Mouse (Mus musculus): ENCODE measurements around the gene Celf1.
"Not testable (repeated sequence)": the region's sequence is repeated elsewhere in the genome, so short reads cannot be mapped to it uniquely, and the experiment has no call there.

Gene Celf1

DNA sequence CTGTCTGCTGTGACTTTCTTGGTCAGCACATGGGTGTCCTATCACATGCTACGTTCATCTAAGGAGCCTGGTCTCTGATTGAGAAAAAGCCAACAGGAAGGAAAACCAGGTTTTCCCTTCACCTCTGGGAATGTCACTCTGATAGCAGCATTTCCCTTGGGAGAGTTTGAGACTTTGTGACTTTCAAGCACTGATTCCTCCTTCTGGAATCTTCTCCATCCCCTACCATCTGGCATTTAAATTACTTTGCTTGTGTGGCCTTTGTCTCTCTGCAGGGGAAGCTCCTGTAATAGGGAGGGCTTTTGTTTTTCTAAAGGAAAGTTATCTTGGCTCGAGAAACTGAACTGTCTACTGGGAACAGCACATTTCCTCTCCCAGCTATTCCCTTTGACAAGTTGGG, 82.9 kb downstream of the Celf1 start:
- no peak for DNase-seq (ENCODE audit: low spot score)

- DNase-seq (ENCODE audit: low spot score) = no peak
Measured at GRCm38 (mm10) chr2:91023956-91024355, 83.8 kb downstream of the Celf1 start.

DNA sequence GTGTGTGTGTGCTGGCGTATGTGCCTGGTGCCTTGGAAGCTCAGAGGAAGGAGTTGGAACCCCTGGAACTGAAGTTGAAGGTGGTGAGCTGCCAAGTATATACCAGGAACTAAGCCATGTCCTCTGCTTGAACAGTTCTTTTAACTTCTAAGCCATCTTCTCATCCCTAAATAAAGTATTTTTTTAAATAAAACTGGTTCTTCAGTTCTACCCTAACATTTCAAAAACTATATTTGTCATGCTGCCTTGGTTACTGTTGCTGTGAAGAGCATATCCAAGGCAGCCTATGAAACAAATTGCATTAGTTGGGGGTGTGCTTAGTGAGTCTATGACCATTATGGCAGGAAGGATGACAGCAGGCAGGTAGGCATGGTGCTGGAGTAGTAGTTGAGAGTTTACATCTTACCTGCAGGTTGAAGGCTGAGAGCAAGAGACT, 84.9 kb downstream of the Celf1 start:
- DNase-seq (ENCODE audit: low spot score) = no peak

DNA sequence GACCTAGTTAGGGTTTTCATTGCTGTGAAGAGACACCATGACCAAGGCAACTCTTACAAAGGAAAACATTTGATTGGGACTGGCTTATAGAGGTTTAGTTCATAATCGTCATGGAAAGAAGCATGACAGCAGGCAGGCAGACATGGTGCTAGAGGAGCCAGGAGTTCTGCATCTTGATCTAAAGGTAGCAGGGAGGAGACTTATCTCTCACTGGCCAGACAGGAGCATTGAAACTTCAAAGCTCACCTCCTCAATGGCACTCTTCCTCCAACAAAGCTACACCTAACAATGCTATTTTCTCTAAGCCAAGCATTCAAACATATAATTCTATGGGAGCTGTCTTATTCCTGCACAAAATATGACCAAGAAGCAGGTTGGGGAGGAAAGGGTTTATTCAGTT, 86.3 kb downstream of the Celf1 start:
- DNase-seq (ENCODE audit: low spot score) = no peak

- DNase-seq (ENCODE audit: low spot score) = no peak
Measured at GRCm38 (mm10) chr2:91027391-91028214, 87.4 kb downstream of the Celf1 start.

GRCm38 (mm10) chr2:91031216-91031615, 91.0 kb downstream of the Celf1 start:
- DNase-seq (ENCODE audit: low spot score) = no peak

DNA sequence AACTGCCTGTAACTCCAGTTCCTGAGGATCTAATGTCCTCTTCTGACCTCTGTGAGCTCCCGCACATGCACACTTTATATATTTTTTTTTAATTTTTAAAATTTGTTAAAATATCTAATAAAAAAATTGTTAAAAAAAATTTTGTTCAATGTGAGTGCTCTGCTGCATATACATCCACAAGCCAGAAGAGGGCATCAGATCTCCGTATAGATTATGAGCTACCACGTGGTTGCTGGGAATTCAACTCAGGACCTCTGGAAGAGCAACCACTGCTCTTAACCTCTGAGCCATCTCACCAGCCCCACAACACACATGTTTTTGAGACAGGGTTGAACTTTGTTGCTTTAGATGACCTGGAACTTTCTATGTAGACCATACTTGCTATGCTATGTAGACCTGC, 92.8 kb downstream of the Celf1 start:
- DNase-seq (ENCODE audit: low spot score) = no peak

DNA sequence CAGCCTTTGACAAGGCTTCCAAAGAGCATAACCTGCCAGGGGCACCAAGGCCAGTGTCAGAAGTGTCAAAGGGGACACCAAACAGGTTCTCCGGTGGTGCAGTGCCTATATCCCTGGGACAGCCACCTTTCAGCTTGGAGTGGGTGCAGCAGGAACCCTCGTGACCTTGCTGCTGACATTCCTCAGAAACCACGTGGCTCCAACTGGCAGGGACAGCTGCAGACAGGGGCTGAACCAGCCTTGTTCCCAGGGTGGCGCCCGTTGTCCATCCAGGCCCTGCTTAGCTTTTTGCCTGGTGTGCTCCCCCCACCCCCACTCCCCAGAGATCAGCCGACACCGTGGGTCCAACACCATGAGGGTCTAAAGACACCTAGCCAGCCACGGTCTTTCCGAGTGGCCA, 95.2 kb downstream of the Celf1 start, which contains the start of gene Rapsn:
TSS of gene Rapsn (plus strand) at position 236 of the 400 bp plus-strand sequence.
- DNase-seq (ENCODE audit: low spot score) = no peak

GRCm38 (mm10) chr2:91041786-91042185, 101.6 kb downstream of the Celf1 start:
- DNase-seq (ENCODE audit: low spot score) = no peak

- DNase-seq (ENCODE audit: low spot score) = no peak
Measured at GRCm38 (mm10) chr2:91042651-91043398, 102.6 kb downstream of the Celf1 start.

DNA sequence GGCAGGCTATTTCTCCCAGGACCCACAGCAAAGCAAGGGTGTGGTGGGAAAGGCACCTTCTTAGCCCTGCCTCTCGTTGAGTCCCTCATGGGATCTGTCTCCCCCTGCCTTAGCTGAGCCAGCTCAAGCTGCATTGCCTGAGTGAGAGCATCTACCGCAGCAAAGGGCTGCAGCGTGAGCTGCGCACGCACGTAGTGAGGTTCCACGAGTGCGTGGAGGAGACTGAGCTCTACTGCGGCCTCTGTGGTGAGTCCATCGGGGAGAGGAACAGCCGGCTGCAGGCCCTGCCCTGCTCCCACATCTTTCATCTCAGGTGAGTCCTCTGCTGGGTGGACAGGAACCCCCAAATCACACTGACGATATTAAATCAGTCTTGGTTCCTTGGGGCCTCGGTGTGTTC, 104.5 kb downstream of the Celf1 start:
- no peak for DNase-seq (ENCODE audit: low spot score)

GRCm38 (mm10) chr2:91045805-91046204, 105.6 kb downstream of the Celf1 start:
- DNase-seq (ENCODE audit: low spot score) = not testable (repeated sequence)

DNA sequence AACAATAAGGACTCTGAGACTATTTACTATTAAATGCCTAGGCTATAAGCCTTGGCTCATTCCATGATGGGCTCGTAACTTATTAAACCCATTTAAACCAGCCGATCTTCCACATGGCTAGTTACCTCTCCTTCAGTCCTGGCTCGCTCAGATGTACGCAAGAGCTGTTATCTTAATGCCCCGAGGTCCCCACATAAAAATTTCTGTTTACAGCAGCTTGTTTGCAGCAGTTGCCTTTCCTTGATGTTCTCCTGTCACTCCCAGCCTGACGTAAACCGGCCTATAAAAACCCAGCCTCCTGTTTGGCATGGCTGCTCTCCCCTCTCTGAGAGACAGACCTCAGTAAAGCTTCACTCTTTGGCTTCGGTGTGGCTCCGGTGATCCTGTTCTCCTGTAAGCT, 107.2 kb downstream of the Celf1 start:
- no peak for DNase-seq (ENCODE audit: low spot score)

DNA sequence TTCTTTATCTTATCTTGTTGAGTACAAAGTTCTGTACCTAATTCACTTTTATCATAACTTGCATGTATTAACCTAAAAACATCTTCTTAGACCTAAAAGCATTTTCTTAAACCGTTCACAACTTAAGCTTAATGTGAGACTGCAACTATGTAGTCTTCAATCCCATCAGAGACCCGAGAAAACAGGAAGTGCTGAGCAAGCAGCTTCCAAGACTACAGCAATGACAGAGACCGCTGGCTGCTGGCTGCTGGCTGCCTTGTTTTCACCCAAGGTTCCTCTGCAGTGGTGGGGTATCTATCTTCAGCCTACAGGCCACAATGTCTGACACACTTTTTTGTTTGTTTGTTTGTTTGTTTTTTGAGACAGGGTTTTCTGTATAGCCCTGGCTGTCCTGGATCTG, 111.7 kb downstream of the Celf1 start:
- no peak for DNase-seq (ENCODE audit: low spot score)

- DNase-seq (ENCODE audit: low spot score) = no peak
Measured at GRCm38 (mm10) chr2:91052752-91053151, 112.6 kb downstream of the Celf1 start.

- DNase-seq (ENCODE audit: low spot score) = no peak
Measured at GRCm38 (mm10) chr2:91053181-91053933, 113.2 kb downstream of the Celf1 start.

GRCm38 (mm10) chr2:91053934-91054382, 113.8 kb downstream of the Celf1 start, which contains the start of gene Psmc3:
Gene Psmc3 (plus strand): TSS chr2:91054009.
- DNase-seq (ENCODE audit: low spot score) = peak; percentile 96

GRCm38 (mm10) chr2:91058435-91058834, 118.3 kb downstream of the Celf1 start:
- DNase-seq (ENCODE audit: low spot score) = no peak

- DNase-seq (ENCODE audit: low spot score) = no peak
Measured at GRCm38 (mm10) chr2:91059376-91059775, 119.2 kb downstream of the Celf1 start.

DNA sequence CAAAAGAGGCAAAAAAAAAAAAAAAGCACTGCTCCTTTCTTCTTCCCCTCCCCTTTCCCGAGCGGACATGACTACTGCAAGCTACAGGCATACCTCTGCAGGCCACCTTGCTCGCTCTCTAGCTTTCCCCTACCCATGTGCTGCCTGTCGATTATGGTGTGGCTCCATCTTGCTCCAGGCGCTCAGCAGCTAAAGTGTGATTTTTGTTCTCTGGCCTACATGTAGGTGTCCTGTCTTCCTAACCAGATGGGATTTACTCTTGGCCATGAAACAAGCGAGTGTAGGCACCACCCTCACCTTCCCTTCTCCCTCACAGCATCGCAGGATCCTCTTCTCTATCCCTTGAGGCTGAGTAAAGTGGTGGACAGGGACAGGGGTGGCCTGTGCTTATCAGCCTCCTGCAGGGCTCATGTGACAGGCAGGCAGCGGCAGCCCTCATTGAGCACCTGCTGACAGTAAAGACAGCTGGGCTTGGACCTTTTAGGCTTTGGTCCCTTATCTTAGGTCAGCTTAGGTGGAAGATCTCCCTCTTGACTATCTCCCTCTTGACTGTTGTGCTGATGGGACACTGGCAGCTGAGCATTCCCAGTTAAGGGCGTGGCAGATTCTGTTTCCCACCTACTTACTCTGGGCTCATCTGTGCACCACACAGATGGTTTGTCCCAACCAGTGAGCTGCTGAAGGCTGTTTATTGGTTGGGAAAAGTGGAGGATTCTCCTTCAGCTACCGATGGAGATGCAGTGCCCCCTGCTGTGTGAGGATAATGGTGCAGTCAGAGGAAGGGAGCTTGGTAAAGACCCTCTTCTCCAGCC, 120.6 kb downstream of the Celf1 start:
- DNase-seq (ENCODE audit: low spot score) = no peak

DNA sequence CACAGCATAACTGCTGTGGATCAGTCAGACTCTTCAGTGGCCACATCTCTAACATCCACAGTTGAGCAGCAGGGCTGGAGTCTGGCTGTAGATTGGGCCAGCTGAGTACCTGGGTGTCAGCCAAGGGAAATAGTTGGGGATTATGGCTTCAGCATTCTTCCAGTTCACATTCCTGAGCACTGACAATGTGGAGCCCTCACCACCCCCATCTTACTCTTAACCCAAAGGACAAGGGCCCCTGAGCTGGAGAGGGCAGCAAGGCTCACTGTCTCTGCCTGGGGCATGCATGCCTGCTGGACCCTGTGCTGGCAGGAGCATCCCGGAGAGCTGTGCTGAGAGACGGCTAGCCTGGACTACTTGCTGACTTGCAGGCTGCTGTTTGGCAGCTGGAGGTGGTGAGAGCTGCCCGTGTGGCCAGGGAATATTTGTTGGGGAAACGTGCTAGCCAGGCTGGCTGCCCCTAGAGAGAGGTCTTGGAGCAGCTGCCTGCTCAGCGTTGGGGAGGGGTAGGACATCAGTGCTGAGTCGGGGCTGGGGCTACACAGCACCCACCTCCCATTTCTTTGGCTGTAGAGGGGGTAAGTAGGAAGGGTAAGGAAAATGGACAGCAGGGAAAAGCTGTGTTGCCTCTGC, 121.8 kb downstream of the Celf1 start:
- DNase-seq (ENCODE audit: low spot score) = peak; percentile 43
